Mouse (Mus musculus): ENCODE results near the gene Gm49380.

- no peak for TF ChIP-seq CTCF (IDR thresholded peaks at IDR 0.05; ENCODE audit: control insufficient read depth, insufficient read depth, insufficient replicate concordance, low read depth, low read length)
- no peak for TF ChIP-seq POLR2A (IDR thresholded peaks at IDR 0.05; ENCODE audit: control insufficient read depth, low read depth, low read length)
These were observed 17.9 kb upstream of the Gm49380 start for GRCm38 (mm10) chr9:44131276-44131590.

All from testis, adult 2 months (tissue).